Mouse (Mus musculus) adrenal gland, postnatal 14 days (tissue): ENCODE measurements around the gene Elobl. TPM values are rescaled to one million over a fixed set of nuclear protein-coding genes. Genes with fewer than 3 reads are reported as not detected.
"Not testable (repeated sequence)": the region's sequence is repeated elsewhere in the genome, so short reads cannot be mapped to it uniquely, and the experiment has no call there.

Experiments used
- DNase-seq: peaks from one replicate; pipeline ENCODE4 v3.0.0; 2021; ENCODE audit warnings: mixed read lengths
- long read RNA-seq, 2 experiments: library from polyadenylated mRNA; stranded (forward); transcript quantifications; one replicate each; pipeline ENCODE4 v2.0.0; 2021
- total RNA-seq: library from RNA; stranded (reverse); gene quantifications from 2 replicates; pipeline ENCODE4 v1.2.3, GENCODE M21; 2021

Gene Elobl
- not detected in 2 replicates for total RNA-seq
- long read RNA-seq, experiment 1: 0 reads
- long read RNA-seq, experiment 2: 0 reads

- no peak for DNase-seq
These were observed at the start of gene Elobl for GRCm38 (mm10) chr11:88966881-88967361. Gene Elobl (minus strand): TSS chr11:88966931.

DNA sequence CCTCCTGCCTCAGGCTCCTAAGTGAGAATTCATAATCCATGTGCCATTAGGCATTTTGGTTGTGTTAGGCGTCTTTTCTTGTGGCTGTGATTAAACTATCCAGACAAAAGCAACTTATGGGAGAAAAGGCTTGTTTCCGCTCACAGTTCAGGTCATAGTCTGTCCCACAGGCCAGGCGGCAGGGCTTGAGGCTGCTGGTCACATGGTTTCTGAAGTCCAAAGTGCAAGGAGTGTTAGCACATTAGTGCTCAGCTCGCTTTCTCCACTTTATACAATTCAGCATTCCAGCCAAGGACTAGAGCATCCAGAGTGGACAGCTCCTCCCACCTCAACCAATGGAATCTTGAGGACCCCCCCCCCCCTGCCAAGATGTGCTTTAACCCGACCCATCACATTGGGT lies 45.5 kb upstream of the Elobl start:
- no peak for DNase-seq

DNA sequence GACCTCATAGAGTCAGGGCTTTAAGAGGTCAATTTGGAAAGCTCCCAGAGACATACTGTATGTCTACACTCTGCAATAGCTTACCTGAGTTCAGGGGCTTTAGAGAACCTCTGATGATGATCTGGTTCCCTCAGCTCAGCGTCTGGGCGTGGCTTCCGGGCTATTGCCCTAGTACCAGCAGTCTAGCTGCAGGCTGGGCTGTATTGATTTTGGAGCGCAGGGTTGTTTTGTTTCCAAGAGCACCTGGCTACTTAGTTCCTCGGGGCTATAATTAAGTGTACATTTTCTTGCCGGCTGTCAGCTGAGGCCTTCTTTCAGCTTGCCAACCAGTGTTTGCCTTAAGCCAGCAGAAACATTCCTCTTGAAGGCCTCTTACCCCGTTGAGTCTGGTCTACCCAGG lies 42.8 kb upstream of the Elobl start:
- no peak for DNase-seq

- DNase-seq: no peak
These were observed 42.3 kb upstream of the Elobl start for GRCm38 (mm10) chr11:89009066-89009465.

DNA sequence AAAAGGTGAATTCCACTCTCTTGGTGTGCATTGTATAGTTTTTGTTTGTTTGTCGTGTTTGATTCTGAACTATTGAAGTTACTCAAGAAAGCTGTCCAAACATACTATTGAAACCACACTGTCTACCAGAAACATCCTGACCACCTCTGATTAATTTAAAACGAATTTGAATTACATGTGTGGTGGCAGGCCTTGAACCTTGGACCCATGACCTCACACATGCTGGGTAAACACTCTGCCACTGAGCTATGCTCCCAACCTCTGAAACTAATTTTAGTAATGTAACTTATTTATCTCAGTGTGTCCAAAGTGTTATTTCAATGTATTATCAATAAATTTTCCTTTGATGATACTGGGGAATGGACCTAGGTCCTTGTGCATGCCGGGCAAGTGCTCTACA lies 40.9 kb upstream of the Elobl start:
- no peak for DNase-seq

- DNase-seq: no peak
These were observed 39.7 kb upstream of the Elobl start for GRCm38 (mm10) chr11:89006404-89006803.

- DNase-seq: no peak
These were observed 38.7 kb upstream of the Elobl start for GRCm38 (mm10) chr11:89005473-89005872.

GRCm38 (mm10) chr11:89003726-89004125 lies 37.0 kb upstream of the Elobl start:
- DNase-seq: peak; percentile 78

GRCm38 (mm10) chr11:89003078-89003477 lies 36.3 kb upstream of the Elobl start:
- DNase-seq: peak; percentile 75

- peak; percentile 32 for DNase-seq
These were observed 35.9 kb upstream of the Elobl start for GRCm38 (mm10) chr11:89002621-89003020.

DNA sequence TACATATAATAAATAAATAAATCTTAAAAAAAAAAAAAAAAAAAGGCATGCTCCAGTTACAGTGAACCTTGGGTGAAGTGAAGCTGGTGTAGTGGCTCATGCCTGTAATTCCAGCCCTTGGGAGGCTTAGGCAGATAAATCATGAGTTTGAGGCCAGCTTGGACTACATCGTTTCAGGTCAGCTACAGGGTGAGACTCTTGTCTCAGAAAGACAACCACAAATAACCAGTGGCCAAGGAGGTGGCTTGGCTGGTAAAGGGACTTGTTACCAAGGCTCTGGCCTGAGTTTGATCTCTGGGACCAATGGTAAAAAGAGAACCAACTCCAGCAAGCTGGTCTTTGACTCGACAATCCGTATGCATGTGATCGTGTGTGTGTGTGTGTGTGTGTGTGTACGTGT lies 35.3 kb upstream of the Elobl start:
- DNase-seq: no peak

DNA sequence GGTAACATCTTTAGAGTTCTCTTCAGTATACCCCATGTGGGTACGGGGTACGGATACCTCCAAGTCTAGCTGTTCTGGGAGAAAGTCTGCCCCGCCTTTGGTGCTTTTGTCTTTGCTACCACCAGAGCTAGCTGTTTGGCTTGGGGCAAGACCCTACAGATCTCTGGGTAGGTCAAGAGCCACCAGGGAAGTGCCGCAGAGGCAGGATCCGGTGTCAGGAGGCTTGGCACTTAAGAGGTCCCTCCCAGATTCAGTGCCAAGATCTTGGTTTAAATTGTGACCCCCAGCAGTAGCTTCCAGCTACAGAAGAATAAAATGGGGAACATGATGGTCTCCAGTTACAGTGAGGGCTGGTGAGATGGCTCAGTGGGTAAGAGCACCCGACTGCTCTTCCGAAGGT lies 34.8 kb upstream of the Elobl start:
- DNase-seq: no peak

GRCm38 (mm10) chr11:89000527-89000819 lies 33.7 kb upstream of the Elobl start:
- DNase-seq: peak; percentile 25

DNA sequence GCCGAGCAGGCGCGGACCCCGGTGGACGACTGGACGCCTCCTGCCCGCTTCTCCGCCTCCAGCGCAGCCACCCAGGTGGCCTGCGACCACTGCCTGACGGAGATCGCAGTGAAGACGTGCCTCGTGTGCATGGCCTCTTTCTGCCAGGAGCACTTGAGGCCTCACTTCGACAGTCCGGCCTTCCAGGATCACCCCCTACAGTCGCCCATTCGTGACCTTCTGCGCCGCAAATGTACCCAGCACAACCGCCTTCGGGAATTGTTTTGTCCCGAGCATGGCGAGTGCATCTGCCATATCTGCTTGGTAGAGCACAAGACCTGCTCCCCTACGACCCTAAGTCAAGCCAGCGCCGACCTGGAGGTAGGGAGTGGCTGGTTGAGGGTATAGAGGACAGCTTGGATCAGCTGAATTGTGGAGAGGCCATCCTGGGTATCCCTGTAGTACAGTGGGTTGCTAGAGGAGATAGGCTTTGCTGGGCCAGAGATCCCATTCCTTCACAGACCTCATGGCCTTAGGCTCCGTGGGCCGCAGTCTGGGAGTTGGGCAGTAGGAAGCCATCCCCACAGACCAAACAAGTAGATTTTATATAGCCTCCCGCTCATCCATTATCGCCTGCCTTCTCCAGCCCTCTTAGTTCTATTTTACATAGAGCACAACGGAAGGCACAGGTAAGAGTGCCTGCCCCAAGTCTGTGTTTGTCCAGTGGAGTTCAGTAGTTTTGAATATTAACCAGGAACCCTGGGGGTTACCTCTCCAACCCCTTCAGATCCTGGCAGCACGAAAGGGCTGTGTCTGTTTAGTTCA lies 33.2 kb upstream of the Elobl start:
- peak; percentile 43 for DNase-seq

DNA sequence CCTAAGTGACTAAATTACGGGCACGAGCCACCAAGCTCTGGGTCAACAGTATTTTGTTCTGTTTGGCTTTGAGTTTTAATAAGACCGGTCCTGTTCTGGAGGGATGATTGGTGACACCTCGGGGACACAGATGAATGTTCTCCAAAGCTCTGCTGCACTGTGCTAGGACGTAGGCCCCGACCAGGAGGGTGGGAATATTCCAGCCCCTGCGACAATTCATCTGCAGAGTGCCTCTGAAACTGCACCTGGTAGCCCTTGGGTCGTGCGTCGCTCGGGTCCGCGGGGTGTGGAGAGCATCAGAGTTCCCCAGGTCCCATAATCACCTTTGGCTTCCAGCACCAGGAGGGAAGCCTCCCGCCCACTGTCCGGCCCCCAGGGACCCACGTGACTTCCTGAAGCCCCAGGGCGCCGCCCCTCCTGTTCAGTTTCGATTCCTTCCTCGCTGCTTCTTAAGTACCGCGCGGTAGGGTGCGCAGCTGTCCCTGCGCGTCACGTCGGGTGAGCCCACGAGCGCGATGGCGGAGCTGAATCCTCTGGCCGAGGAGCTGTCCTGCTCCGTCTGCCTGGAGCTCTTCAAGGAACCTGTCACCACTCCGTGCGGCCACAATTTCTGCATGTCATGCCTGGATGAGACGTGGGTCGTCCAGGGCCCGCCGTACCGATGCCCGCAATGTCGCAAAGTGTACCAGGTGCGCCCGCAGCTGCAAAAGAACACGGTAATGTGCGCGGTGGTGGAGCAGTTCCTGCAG lies 32.4 kb upstream of the Elobl start, which contains the start of gene Trim25:
Gene Trim25 (plus strand): TSS at position 403 of the 749 bp plus-strand sequence.
- peak; percentile 96 for DNase-seq

GRCm38 (mm10) chr11:88998406-88998805 lies 31.7 kb upstream of the Elobl start:
- DNase-seq: no peak

DNA sequence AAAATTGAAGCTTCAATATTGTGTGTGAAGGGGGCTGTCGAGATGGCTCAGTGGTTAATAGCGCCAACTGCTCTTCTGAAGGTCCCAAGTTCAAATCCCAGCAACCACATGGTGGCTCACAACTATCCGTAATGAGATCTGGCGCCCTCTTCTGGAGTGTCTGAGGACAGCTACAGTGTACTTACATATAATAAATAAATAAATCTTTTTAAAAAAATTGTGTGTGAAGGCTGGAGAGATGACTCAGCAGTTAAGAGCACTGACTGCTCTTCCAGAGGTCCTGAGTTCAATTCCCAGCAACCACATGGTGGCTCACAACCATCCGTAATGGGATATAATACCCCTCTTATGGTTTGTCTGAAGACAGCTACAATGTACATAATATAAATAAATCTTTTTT lies 30.6 kb upstream of the Elobl start:
- not testable (repeated sequence) for DNase-seq

DNA sequence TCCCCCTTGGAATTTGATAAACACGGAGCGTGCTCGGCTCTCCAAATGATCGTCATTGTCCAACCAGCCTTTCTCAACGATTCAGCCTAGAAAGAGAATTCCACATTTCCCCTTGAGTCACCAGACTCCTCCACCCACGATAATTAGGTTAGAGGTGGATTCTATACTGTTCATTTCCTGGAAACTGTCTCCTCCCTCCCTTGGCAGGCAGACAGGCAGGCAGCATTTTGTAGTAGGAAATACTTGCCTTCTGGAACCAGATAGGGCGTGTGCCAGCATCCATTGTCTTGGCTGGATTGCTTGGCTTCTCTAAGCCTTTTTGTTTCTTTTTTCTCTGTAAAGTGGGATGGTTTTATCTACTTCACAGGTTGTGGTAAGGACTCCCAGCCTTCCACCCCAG lies 29.7 kb upstream of the Elobl start:
- DNase-seq: no peak

- DNase-seq: no peak
These were observed 28.9 kb upstream of the Elobl start for GRCm38 (mm10) chr11:88995616-88996015.

DNA sequence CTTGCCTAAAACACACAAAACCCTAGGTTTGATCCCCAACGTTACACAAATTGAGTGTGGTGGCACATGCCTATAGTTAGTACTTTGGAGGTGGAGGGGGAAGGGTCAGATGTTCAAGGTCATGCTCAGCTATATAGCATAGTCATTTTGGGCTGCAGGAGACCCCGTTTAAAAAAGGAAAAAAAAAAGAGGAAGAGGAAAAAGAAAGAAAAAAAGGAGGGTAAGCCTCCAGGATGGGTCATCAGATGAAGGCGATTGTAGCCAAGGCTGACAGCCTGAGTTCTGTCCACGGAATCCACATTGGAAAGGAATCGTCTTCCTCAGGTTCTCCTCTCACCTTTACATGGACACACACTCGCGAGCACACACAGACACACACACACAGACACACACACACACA lies 27.8 kb upstream of the Elobl start:
- DNase-seq: no peak

GRCm38 (mm10) chr11:88993625-88994024 lies 26.9 kb upstream of the Elobl start:
- peak; percentile 85 for DNase-seq

- no peak for DNase-seq
These were observed 26.5 kb upstream of the Elobl start for GRCm38 (mm10) chr11:88993186-88993585.

GRCm38 (mm10) chr11:88989530-88989929 lies 22.8 kb upstream of the Elobl start:
- DNase-seq: peak; percentile 18

GRCm38 (mm10) chr11:88988956-88989355 lies 22.2 kb upstream of the Elobl start:
- DNase-seq: peak; percentile 30
